Mouse (Mus musculus) heart, postnatal 10 days (tissue): ENCODE results near the gene Rpl24. TPM values are rescaled to one million over a fixed set of nuclear protein-coding genes. Genes with fewer than 3 reads are reported as not detected.
"Not testable (repeated sequence)": the region's sequence is repeated elsewhere in the genome, so short reads cannot be mapped to it uniquely, and the experiment has no call there.

Experiments used
- DNase-seq, 2 experiments: peaks; one replicate each; pipeline ENCODE4 v3.0.0; 2021
- intact Hi-C: fragments of 180-260 bp; cut with DNase I; formaldehyde crosslinking; loops from one replicate; pipeline ENCODE4 v1.15.1; 2025
- total RNA-seq, 2 experiments: library from RNA; stranded (reverse); gene quantifications; 2 replicates each; pipeline ENCODE4 v1.2.3; 2021

Gene Rpl24
- 100 to 1,000 TPM; 671 to 687 TPM for total RNA-seq

GRCm38 (mm10) chr16:55966212-55966871 lies at the start of gene Rpl24:
TSS of gene Rpl24 (plus strand) at chr16:55966275.
- DNase-seq: peak; percentile 96 to 98
- intact Hi-C loops: loop anchor here (2.0 to 5.0 kb wide), 2 partner anchors 108 to 166 kb away; no protein-coding TSS in a partner anchor

- DNase-seq: no peak
- intact Hi-C loops: no loop called here
These were observed 44.0 kb upstream of the Rpl24 start for GRCm38 (mm10) chr16:55922079-55922478.

GRCm38 (mm10) chr16:55924010-55924409 lies 42.1 kb upstream of the Rpl24 start:
- intact Hi-C loops: no loop called here
- DNase-seq: no peak

GRCm38 (mm10) chr16:55933681-55934343 lies 32.3 kb upstream of the Rpl24 start:
- no peak for DNase-seq
- intact Hi-C loops: no loop called here

- intact Hi-C loops: no loop called here
- DNase-seq: peak; percentile 94 to 95
These were observed 31.5 kb upstream of the Rpl24 start, which contains the start of gene Cep97 for GRCm38 (mm10) chr16:55934453-55935037. TSS of gene Cep97 (minus strand) at chr16:55934855.

GRCm38 (mm10) chr16:55938761-55939160 lies 27.3 kb upstream of the Rpl24 start:
- intact Hi-C loops: no loop called here

GRCm38 (mm10) chr16:55939703-55940102 lies 26.4 kb upstream of the Rpl24 start:
- intact Hi-C loops: no loop called here
- no peak for DNase-seq

More at GRCm38 (mm10) chr16:55938761-55939160, 27.3 kb upstream of the Rpl24 start:
- DNase-seq: no peak

GRCm38 (mm10) chr16:55940781-55941180 lies 25.3 kb upstream of the Rpl24 start:
- intact Hi-C loops: no loop called here
- no peak for DNase-seq

GRCm38 (mm10) chr16:55947266-55947665 lies 18.8 kb upstream of the Rpl24 start:
- no peak for DNase-seq
- intact Hi-C loops: no loop called here

GRCm38 (mm10) chr16:55947876-55948410 lies 18.1 kb upstream of the Rpl24 start:
- intact Hi-C loops: not testable (repeated sequence)

GRCm38 (mm10) chr16:55948963-55949362 lies 17.1 kb upstream of the Rpl24 start:
- intact Hi-C loops: no loop called here
- peak in 1 of 2 experiments; percentile 31 for DNase-seq

More at GRCm38 (mm10) chr16:55947876-55948410, 18.1 kb upstream of the Rpl24 start:
- DNase-seq: not testable (repeated sequence)

- no peak for DNase-seq
These were observed 15.6 kb upstream of the Rpl24 start for GRCm38 (mm10) chr16:55950462-55950861.

GRCm38 (mm10) chr16:55950946-55951678 lies 15.0 kb upstream of the Rpl24 start:
- intact Hi-C loops: loop anchor here (1.0 to 2.0 kb wide), 3 partner anchors 14 to 180 kb away; no protein-coding TSS in a partner anchor
- DNase-seq: peak; percentile 85 to 91

More at GRCm38 (mm10) chr16:55950462-55950861, 15.6 kb upstream of the Rpl24 start:
- intact Hi-C loops: loop anchor here (2.0 kb wide), 2 partner anchors 14 to 180 kb away; no protein-coding TSS in a partner anchor

- intact Hi-C loops: loop anchor here (1.0 to 2.0 kb wide), 3 partner anchors 13 to 179 kb away; no protein-coding TSS in a partner anchor
- no peak for DNase-seq
These were observed 14.3 kb upstream of the Rpl24 start for GRCm38 (mm10) chr16:55951679-55952327.

GRCm38 (mm10) chr16:55952771-55953170 lies 13.3 kb upstream of the Rpl24 start:
- intact Hi-C loops: no loop called here
- no peak for DNase-seq

GRCm38 (mm10) chr16:55954196-55954595 lies 11.9 kb upstream of the Rpl24 start:
- intact Hi-C loops, DNase-seq: not testable (repeated sequence)

- DNase-seq, intact Hi-C loops: not testable (repeated sequence)
These were observed 3.0 kb upstream of the Rpl24 start for GRCm38 (mm10) chr16:55963068-55963467.

- intact Hi-C loops: loop anchor here (2.0 kb wide), 2 partner anchors 14 to 100 kb away; no protein-coding TSS in a partner anchor
- peak; percentile 44 to 67 for DNase-seq
These were observed 1.7 kb upstream of the Rpl24 start for GRCm38 (mm10) chr16:55964126-55964949.

- intact Hi-C loops: loop anchor here (2.0 to 5.0 kb wide), 2 partner anchors 108 to 165 kb away; no protein-coding TSS in a partner anchor
- no peak for DNase-seq
These were observed 1.1 kb downstream of the Rpl24 start for GRCm38 (mm10) chr16:55967221-55967620.
